Mouse (Mus musculus) megakaryocyte, embryonic 14.5 days (primary cell): ENCODE data around the gene Cnksr3. TPM values are rescaled to one million over a fixed set of nuclear protein-coding genes. Genes with fewer than 3 reads are reported as not detected.

Experiments used
- H3K27me3 ChIP-seq: replicated peaks from 2 replicates; pipeline ENCODE3; 2012; ENCODE audit warnings: inconsistent platforms
- H3K36me3 ChIP-seq: replicated peaks from 2 replicates; pipeline ENCODE3; 2012; ENCODE audit warnings: low read length, inconsistent platforms, mixed read lengths
- H3K4me1 ChIP-seq: 2 replicates; pipeline ENCODE4 v1.6.1; 2012; ENCODE audit warnings: inconsistent platforms
- H3K4me3 ChIP-seq: replicated peaks from 2 replicates; pipeline ENCODE3; 2012; ENCODE audit warnings: moderate library complexity, mild to moderate bottlenecking, inconsistent platforms
- H3K9me3 ChIP-seq: 2 replicates; pipeline ENCODE4 v1.6.1; 2012; ENCODE audit warnings: inconsistent platforms
- FLI1 ChIP-seq: IDR thresholded peaks from 2 replicates; pipeline ENCODE4 v1.6.1; 2012; ENCODE audit warnings: low read length, inconsistent platforms, mixed read lengths
- GATA1 ChIP-seq: IDR thresholded peaks from 3 replicates; pipeline ENCODE4 v1.6.1; 2012; ENCODE audit warnings: mixed read lengths, low read length, inconsistent platforms, borderline replicate concordance
- polyA plus RNA-seq: library from polyadenylated mRNA; stranded (reverse); fragments of >175 nt; gene quantifications from 2 replicates; pipeline ENCODE4 v1.2.3, GENCODE M21; 2012; ENCODE audit warnings: low replicate concordance; ENCODE audit not compliant: insufficient read depth

Cnksr3 gene
- polyA plus RNA-seq: 10.9 and 14.8 TPM in 2 replicates

DNA sequence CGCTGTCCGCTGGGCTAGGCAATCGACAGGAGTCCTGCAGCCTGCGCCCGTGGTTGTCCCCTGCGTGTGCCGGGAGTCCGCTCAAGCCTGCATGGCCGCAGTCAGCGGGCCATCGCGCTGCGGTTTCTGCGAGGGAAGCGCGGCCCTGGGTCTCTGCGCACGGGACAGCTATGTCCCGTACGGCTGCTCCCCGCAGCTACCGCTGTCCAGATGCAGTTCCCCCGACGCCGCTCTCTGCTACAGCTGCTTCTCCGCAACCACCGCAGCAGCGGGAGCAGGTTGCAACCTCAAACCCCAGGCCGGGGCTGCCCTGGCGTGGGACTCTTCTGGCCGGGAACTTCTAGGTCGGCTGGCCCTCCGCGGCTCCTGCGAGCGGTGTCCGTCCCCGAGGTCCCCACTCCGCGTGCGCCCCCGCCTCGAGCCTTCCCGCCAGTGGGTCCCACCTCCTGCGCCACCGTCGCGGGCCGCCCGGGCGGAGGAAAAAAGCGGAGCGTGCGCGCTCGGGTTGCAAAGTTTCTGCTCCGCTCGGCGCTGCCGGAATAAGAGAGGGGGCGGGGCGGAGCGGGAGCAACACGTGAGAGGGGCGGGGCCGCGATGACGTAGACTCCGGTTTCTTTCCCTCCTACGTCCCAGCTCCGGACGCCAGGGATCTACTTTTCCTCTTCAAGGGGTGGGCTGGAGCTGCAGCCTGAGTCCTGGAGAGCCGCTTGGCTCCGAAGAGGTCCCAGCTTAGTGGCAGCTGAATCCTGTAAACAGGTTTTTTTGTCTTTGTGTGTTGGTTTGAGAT is at the start of gene Cnksr3:
Gene Cnksr3, minus strand, starts transcription at position 542 of the 787 bp plus-strand sequence.
- TF ChIP-seq FLI1 (no peak), GATA1 (no peak)
- Histone ChIP-seq H3K4me1 (peaks cover 52% of the 10 kb centered on the region), H3K27me3 (no peaks in the 10 kb centered on the region), H3K9me3 (no peaks in the 10 kb centered on the region), H3K36me3 (peaks cover 23% of the 10 kb centered on the region), H3K4me3 (peak within 1 kb of the TSS; percentile 94)

DNA sequence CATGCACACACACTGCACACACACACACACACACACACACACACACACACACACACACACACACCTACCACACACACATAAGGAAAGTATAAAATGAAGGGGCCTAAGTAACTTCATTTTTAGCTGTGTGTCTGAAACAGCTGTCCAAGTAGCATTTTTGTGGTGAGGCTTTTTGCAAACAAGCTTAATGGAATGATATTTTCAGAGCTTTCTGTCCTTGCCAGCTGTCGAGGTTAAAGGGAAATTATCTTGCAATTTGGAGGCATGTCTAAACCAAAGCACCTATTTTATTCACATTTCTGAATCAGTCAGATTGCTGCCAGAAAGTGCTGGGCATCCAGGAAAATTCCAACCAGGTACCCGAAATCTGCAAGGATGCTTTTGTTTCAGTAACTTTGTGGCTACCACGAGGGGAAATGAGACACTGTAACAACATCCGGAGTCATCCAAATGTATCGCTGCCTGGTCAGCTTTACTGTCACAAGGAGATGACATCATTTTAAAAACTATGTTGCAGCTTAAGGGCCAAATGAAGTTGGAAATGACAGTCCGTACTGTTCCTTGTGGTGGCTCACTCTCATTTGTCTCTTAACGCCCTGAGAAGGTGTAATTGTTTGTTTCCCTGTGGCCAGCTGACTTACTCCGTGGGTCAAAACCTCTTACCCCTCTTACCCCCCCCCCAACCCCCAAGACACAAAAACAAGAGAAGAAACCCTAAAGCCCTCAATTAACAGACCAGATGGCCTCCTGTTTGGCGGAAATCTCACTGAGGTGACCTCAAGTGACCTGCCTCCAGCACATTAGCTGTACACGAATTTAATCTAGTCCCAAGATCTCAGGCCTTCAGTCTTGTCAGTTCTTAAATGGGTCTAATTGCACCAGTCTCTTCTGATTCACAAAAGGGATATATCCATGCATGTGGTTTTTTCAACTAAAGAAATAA is 48.4 kb upstream of the Cnksr3 start:
- no peak overlapping the region for H3K4me3 ChIP-seq
- no peaks in the 10 kb centered on the region for H3K27me3 ChIP-seq
- no peaks in the 10 kb centered on the region for H3K36me3 ChIP-seq
- TF ChIP-seq GATA1: no peak
- TF ChIP-seq FLI1: no peak
- peaks cover 11% of the 10 kb centered on the region for H3K9me3 ChIP-seq
- no peaks in the 10 kb centered on the region for H3K4me1 ChIP-seq

DNA sequence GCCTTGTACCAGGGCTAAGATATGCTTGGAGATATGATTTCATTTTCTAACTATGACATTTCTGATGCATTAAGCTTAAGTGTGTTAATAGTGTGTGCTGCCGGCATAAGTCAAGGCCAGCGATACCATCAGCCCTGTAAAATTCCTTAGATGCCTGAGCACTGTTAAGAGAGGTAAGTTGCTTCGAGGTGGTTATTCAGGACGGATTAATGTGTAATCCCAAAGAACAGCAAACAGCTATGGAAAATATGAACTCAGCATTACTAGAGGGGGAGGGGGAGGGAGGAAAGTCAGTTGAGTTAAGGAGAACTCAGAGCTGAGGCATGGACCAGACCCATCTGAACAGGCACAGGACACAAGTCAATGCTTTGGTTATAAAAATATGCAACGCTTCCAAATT is 46.6 kb upstream of the Cnksr3 start:
- TF ChIP-seq GATA1 (no peak), FLI1 (no peak)
- Histone ChIP-seq H3K4me1 (no peaks in the 10 kb centered on the region), H3K36me3 (no peaks in the 10 kb centered on the region), H3K9me3 (peaks cover 6% of the 10 kb centered on the region), H3K27me3 (no peaks in the 10 kb centered on the region), H3K4me3 (no peak overlapping the region)

DNA sequence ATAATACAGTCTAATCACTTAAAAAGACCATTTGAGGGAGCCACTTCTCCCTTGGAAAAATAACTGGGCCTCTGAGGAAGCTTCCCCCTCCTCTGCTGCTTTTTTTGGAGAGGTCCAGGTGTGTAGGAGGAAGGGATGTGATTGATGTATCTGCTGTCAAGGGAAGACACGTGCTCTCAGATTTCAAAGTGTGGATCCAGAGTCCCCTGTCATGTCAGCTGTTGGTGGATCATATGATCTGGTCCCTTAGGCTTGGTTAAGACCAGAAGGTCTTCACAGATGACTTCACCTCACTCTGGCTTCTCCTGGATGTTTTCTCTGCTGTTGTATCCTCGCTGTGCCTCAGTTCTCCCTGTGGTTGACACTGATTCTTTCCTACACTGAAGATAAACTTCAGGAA is 38.4 kb upstream of the Cnksr3 start:
- Histone ChIP-seq H3K27me3 (no peaks in the 10 kb centered on the region), H3K4me1 (no peaks in the 10 kb centered on the region), H3K36me3 (no peaks in the 10 kb centered on the region), H3K4me3 (no peak overlapping the region), H3K9me3 (peaks cover 3% of the 10 kb centered on the region)
- TF ChIP-seq FLI1 (no peak), GATA1 (no peak)

DNA sequence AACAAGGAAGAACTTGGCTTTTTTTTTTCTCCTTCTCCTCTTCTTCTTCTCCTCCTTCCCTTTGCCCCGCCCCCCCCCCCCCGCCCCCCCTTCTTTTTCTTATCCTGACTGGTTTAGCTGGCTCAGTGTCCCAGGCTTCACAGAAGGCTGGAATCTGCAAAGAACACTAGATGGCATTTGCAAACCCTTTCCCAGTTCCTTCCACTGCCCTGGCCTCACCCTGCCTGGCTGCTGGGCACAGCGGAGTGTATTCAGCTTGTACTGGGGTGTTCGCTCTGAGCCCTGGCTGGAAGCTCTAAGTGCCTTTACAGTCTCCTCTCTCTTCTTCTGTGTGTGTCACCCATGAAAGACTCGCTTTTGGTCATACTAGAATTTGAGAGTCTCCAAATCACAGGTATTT is 22.6 kb upstream of the Cnksr3 start:
- H3K27me3 ChIP-seq: peaks cover 3% of the 10 kb centered on the region
- H3K9me3 ChIP-seq: 0 out of 2 replicates have a peak, but pooled peaks cover 2% of the 10 kb centered on the region
- H3K4me1 ChIP-seq: no peaks in the 10 kb centered on the region
- no peaks in the 10 kb centered on the region for H3K36me3 ChIP-seq
- H3K4me3 ChIP-seq: no peak overlapping the region
- TF ChIP-seq GATA1 (no peak), FLI1 (no peak)

DNA sequence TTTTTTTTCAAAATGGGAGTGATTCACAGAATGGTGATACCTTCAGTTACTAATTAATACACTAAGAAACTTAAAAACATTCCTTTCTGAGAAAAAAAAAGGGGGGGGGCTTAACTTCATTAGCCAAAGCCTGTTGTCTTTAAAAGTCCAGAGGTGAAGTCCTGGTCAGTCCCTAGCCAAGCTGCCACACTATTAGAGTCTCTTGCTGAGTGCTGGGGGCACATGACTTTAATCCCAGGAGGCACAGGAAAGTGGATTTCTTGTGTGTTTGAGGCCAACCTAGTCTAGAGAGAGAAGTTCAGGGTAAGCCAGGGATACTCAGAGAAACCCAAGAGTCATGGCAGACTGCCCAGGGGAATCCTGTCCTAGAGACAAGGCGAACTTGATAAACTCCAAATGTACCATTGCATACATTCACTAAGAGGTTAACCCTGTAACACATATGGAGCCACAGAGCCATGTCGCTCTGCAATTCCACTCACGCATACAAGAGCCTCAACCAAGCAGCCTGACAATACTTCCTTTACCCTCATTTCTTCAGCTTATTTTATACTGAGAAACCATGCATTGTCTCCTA is 5.6 kb upstream of the Cnksr3 start:
- H3K27me3 ChIP-seq: no peaks in the 10 kb centered on the region
- H3K4me3 ChIP-seq: no peak overlapping the region
- peaks cover 9% of the 10 kb centered on the region for H3K4me1 ChIP-seq
- TF ChIP-seq GATA1 (no peak), FLI1 (no peak)
- peaks cover 13% of the 10 kb centered on the region for H3K36me3 ChIP-seq
- no peaks in the 10 kb centered on the region for H3K9me3 ChIP-seq

DNA sequence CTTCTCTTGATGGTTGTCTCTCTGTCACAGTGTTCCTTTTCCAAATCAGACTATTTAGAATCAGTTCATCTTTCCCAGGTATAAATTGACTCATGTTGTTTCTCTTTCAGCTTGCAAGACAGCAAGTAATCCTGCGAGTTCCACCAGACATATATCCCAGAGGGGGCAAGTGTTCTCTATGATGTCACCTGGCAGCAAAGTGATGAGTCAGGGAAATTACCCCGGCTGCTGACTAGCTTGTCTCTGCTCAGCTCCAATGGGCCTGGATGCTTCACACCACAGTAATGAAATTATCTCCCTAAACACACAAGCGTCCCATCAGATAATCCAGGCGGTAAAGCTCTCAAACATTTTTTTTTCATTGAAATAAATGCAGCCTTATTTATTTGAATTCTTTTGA is 2.7 kb upstream of the Cnksr3 start:
- H3K4me3 ChIP-seq: no peak overlapping the region
- H3K9me3 ChIP-seq: no peaks in the 10 kb centered on the region
- TF ChIP-seq FLI1 (no peak), GATA1 (no peak)
- no peaks in the 10 kb centered on the region for H3K27me3 ChIP-seq
- H3K4me1 ChIP-seq: peaks cover 24% of the 10 kb centered on the region
- peaks cover 13% of the 10 kb centered on the region for H3K36me3 ChIP-seq

DNA sequence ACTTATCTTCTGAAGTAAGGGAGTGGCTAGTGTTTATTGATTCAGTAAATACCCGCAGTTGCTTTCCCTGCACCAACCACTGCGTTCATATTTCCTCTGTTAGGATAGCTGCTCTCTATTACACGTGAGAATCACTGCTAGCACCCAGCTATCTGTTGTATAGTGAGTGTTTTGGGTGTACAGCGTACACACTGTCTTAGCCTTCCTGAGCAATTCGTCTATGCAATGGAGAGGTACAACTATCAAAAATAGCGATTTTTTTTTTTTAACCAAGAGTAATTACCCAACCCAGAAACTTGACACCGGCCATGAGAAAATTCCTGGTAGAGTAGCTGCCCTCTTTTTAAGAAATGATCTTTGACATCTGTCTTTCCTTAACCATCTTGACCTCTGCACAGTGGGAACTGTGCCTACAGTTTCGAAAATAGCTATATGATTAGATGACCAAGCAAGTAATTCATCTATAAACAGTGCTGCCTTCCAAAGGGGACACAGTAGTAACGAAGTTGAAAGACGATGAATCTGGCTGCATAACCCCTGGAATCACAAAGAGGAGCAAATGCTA is 1.1 kb upstream of the Cnksr3 start:
- Histone ChIP-seq H3K36me3 (peaks cover 23% of the 10 kb centered on the region), H3K27me3 (no peaks in the 10 kb centered on the region), H3K4me1 (peaks cover 39% of the 10 kb centered on the region), H3K9me3 (no peaks in the 10 kb centered on the region), H3K4me3 (peak overlapping the region; percentile 94)
- TF ChIP-seq FLI1: no peak
- TF ChIP-seq GATA1: no peak

DNA sequence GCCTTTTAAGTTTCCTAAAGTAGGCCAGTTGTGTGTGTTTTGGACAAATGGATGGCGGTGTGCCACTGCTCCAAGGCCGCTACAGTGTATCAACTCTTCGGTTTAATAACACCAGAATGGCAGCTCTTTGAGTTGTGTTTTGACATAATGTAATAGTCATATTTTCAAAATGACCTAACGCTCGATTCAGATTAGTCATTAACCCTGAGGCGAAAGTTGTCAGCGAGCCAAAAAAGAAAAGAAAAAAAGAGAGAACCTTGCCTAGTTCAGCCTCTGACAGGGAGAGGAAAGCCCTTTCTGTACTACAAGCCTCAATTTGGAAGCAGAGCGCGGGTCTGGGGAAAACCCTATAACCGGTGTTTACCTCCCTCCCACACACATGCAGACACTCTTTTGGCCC is 500 bp upstream of the Cnksr3 start:
- Histone ChIP-seq H3K4me3 (peak overlapping the region; percentile 94), H3K4me1 (peaks cover 46% of the 10 kb centered on the region), H3K36me3 (peaks cover 23% of the 10 kb centered on the region)

More for the DNA sequence above, 500 bp upstream of the Cnksr3 start:
- no peaks in the 10 kb centered on the region for H3K9me3 ChIP-seq
- no peak for TF ChIP-seq FLI1
- no peak for TF ChIP-seq GATA1
- no peaks in the 10 kb centered on the region for H3K27me3 ChIP-seq
